Mouse (Mus musculus) liver, postnatal 0 days (tissue): ENCODE measurements around the gene Adipor2. TPM values are rescaled to one million over a fixed set of nuclear protein-coding genes. Genes with fewer than 3 reads are reported as not detected.
A peak's percentile ranks its signal among the peaks of the same experiment; 100 is the strongest.
"Not testable (repeated sequence)": the region's sequence is repeated elsewhere in the genome, so short reads cannot be mapped to it uniquely, and the experiment has no call there.

Experiments used
- ATAC-seq: fragments of 200-750 bp; cut with Nextera tagmentation; 2 replicates; pipeline ENCODE4 v1.8.0; 2017; ENCODE audit warnings: mild to moderate bottlenecking, moderate library complexity
- DNase-seq: peaks from one replicate; pipeline ENCODE4 v3.0.0-alpha.2; 2016
- H3K27ac ChIP-seq: fragments of 300-500 bp; sonication (generic); 2 replicates; pipeline ENCODE4 v1.5.1; 2014; ENCODE audit warnings: antibody characterized with exemption, moderate library complexity, mild to moderate bottlenecking, low read depth
- H3K27me3 ChIP-seq: fragments of 300-500 bp; sonication (generic); 2 replicates; pipeline ENCODE4 v1.6.1; 2014; ENCODE audit warnings: low read length, control low read depth, mixed read lengths; ENCODE audit not compliant: insufficient read depth
- H3K36me3 ChIP-seq: fragments of 300-500 bp; sonication (generic); replicated peaks from 2 replicates; pipeline ENCODE4 v1.6.1; 2014; ENCODE audit warnings: mild to moderate bottlenecking, control low read depth, low read length, moderate library complexity, mixed read lengths; ENCODE audit not compliant: insufficient read depth
- H3K4me1 ChIP-seq: fragments of 300-500 bp; sonication (generic); 2 replicates; pipeline ENCODE4 v1.6.1; 2014; ENCODE audit warnings: antibody characterized with exemption, mild to moderate bottlenecking, control low read depth; ENCODE audit not compliant: insufficient read depth
- H3K4me2 ChIP-seq: fragments of 300-500 bp; sonication (generic); 2 replicates; pipeline ENCODE4 v1.6.1; 2014; ENCODE audit warnings: low read depth, mild to moderate bottlenecking, low read length, moderate library complexity, mixed read lengths
- H3K4me3 ChIP-seq: fragments of 300-500 bp; sonication (generic); 2 replicates; pipeline ENCODE4 v1.5.1; 2014; ENCODE audit warnings: low read depth, low read length
- H3K9ac ChIP-seq: fragments of 300-500 bp; sonication (generic); replicated peaks from 2 replicates; pipeline ENCODE4 v1.6.1; 2014; ENCODE audit warnings: mild to moderate bottlenecking, moderate library complexity
- H3K9me3 ChIP-seq: fragments of 300-500 bp; sonication (generic); 2 replicates; pipeline ENCODE4 v1.6.1; 2016; ENCODE audit warnings: mild to moderate bottlenecking, control low read depth, low read length, mixed read lengths
- CTCF ChIP-seq: sonication (generic); IDR thresholded peaks from 2 replicates; pipeline ENCODE4 v1.5.1; 2016; ENCODE audit warnings: antibody characterized with exemption, low read depth
- EP300 ChIP-seq: IDR thresholded peaks from 2 replicates; pipeline ENCODE4 v1.6.1; 2016; ENCODE audit warnings: antibody characterized with exemption, low read depth, mild to moderate bottlenecking
- WGBS: fragments of 180-500 bp; shearing (Covaris S2); extraction: QIAGEN DNeasy Blood & Tissue Kit; methylation state at CpG from one replicate; pipeline ENCODE4 v1.1.7; 2014; ENCODE audit not compliant: insufficient replicate concordance; 5-methylcytosine and 5-hydroxymethylcytosine counted together
- polyA plus RNA-seq: library from polyadenylated mRNA; unstranded; fragments of >200 nt; fragmentation: Nextera tagmentation; extraction: Ambion mirVana; gene quantifications from 2 replicates; pipeline ENCODE4 v1.2.1, GENCODE M21; 2015

Gene Adipor2
- polyA plus RNA-seq, 1 experiment from 2014 or later, result 58.6 TPM

DNA sequence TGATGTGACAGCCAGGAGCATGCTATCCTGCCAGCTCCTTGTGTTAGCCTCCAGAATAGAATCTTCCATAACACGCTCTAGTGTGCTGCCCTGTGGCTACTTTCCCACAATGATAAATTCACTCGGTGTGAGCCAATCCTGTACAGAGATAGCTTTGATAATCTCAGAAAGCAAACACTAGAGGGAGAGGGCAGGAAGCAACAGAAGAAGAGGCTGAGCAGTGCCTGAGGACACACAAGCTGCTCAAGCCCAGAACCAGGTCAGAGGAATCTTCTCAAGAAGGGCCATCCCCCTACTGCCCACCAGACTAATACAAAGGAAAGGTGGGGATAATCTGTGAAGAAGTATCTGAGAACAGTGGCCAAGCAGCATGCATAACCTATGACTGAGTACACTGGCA lies 50.1 kb downstream of the Adipor2 start:
- TF ChIP-seq EP300 (no peak), CTCF (no peak)
- H3K4me3 ChIP-seq, result no peak overlapping the region
- H3K4me2 ChIP-seq, result no peak overlapping the region
- no peaks in the 10 kb centered on the region for H3K27me3 ChIP-seq
- H3K4me1 ChIP-seq, result peaks cover 3% of the 10 kb centered on the region
- H3K9me3 ChIP-seq, result no peaks in the 10 kb centered on the region
- no peak overlapping the region for H3K9ac ChIP-seq
- H3K36me3 ChIP-seq, result peaks cover 37% of the 10 kb centered on the region
- 48% methylated on average over 2 of the region's 2 CpGs for WGBS
- H3K27ac ChIP-seq, result no peak overlapping the region
- no peak for ATAC-seq
- DNase-seq, result no peak

- H3K4me1 ChIP-seq, H3K27me3 ChIP-seq, ATAC-seq, H3K9ac ChIP-seq, H3K9me3 ChIP-seq, H3K27ac ChIP-seq, H3K4me3 ChIP-seq, H3K4me2 ChIP-seq, DNase-seq: not testable (repeated sequence)
- 75% methylated on average over 3 of the region's 4 CpGs for WGBS
- H3K36me3 ChIP-seq, result peaks cover 40% of the 10 kb centered on the region
Observed at GRCm38 (mm10) chr6:119366800-119367199, 50.7 kb downstream of the Adipor2 start.

DNA sequence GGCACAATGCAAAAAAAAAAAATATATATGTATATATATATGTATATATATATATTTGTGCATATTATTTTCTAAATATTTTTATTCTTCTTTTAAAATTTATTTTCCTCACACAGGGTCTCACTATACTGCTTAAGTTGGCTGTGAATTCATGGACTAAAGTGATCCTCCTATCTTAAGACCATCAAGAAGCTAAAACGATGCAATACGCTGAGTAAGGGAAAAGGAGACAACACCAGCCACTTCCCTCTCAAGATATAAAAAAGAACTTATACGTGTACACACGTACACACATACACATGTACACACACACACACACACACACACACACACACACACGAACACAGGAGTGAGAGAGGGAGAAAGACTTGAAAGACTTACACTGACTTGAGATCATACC lies 53.9 kb downstream of the Adipor2 start:
- DNase-seq (no peak), ATAC-seq (no peak)
- no peak overlapping the region for H3K27ac ChIP-seq
- 79% methylated on average over 5 of the region's 5 CpGs for WGBS
- H3K4me1 ChIP-seq, result no peaks in the 10 kb centered on the region; the same call in none of the 2 replicates
- H3K9ac ChIP-seq, result no peak overlapping the region
- TF ChIP-seq EP300, result no peak
- no peak for TF ChIP-seq CTCF
- H3K36me3 ChIP-seq, result peaks cover 57% of the 10 kb centered on the region
- no peaks in the 10 kb centered on the region for H3K27me3 ChIP-seq
- H3K4me2 ChIP-seq, result no peak overlapping the region
- no peaks in the 10 kb centered on the region for H3K9me3 ChIP-seq
- H3K4me3 ChIP-seq, result no peak overlapping the region

DNA sequence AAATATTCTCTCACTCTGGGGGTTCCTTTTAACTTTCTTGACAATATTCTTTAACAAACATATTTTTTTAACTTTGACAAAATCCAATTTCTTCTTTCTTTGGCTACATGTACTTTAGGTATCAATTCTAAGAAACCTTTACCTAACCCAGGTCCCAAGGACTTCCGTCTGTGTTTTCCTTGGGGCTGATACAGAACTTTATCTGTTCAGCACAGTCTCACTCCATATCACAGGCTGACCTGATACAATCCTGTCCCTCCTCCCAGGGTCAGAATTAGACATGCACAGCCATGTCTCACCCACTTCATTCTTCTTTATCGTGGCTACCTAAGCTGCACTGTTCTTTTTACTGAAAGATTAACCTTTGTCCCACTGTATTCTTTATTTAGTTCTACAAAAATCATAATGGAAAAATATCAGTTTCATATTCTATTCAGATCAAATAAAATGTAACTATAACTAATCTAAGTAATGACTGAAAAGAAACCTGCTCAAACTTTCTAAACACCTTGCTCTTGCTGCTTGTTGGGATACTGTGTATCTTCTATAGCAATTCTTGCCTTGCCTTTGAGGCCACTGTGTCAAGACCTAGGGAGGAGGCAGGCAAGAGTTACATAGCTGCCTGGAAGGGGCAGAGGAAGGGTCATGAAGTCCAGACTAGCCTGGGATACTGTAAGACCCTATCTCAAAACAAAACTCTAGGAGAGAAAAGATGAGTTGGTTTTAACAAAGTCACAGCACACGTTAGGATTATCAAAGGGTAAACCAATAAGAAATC lies 56.4 kb downstream of the Adipor2 start:
- Histone ChIP-seq H3K4me1 (no peaks in the 10 kb centered on the region; the same call in none of the 2 replicates), H3K27ac (peak overlapping the region; percentile 53), H3K4me2 (peak overlapping the region; percentile 27), H3K36me3 (peaks cover 81% of the 10 kb centered on the region), H3K9ac (no peak overlapping the region), H3K9me3 (no peaks in the 10 kb centered on the region), H3K27me3 (no peaks in the 10 kb centered on the region), H3K4me3 (no peak overlapping the region)
- TF ChIP-seq EP300 (peak; percentile 93), CTCF (no peak)
- WGBS, result 57% methylated on average over 3 of the region's 3 CpGs
- ATAC-seq (peak; percentile 84), DNase-seq (no peak)

- 72% methylated on average over 6 of the region's 6 CpGs for whole genome bisulfite sequencing
- not testable (repeated sequence) for H3K4me1 ChIP-seq, ATAC-seq, H3K4me3 ChIP-seq, H3K27me3 ChIP-seq, DNase-seq, H3K9me3 ChIP-seq, H3K9ac ChIP-seq, H3K4me2 ChIP-seq
- peak overlapping the region; percentile 53; the same call in 1 of the 2 replicates for H3K27ac ChIP-seq
- peaks cover 83% of the 10 kb centered on the region for H3K36me3 ChIP-seq
Observed at GRCm38 (mm10) chr6:119360250-119360649, 57.3 kb downstream of the Adipor2 start.

- Histone ChIP-seq H3K4me2 (no peak overlapping the region), H3K36me3 (peaks cover 87% of the 10 kb centered on the region), H3K9ac (no peak overlapping the region), H3K9me3 (no peaks in the 10 kb centered on the region), H3K27ac (no peak overlapping the region), H3K4me3 (no peak overlapping the region), H3K27me3 (no peaks in the 10 kb centered on the region), H3K4me1 (no peaks in the 10 kb centered on the region; the same call in none of the 2 replicates)
- ATAC-seq (no peak), DNase-seq (no peak)
- WGBS, result 83% methylated on average over 8 of the region's 8 CpGs
- TF ChIP-seq EP300 (no peak), CTCF (no peak)
Observed at GRCm38 (mm10) chr6:119358020-119358571, 59.4 kb downstream of the Adipor2 start.
